Mouse (Mus musculus) heart, adult 9 months (tissue): Measurements from ENCODE around the gene Kcnk13.

Experiments used
- DNase-seq, 2 experiments: peaks; one replicate each; pipeline ENCODE4 v3.0.0; 2022; ENCODE audit warnings: low spot score in 2 of 2

Kcnk13 gene

DNA sequence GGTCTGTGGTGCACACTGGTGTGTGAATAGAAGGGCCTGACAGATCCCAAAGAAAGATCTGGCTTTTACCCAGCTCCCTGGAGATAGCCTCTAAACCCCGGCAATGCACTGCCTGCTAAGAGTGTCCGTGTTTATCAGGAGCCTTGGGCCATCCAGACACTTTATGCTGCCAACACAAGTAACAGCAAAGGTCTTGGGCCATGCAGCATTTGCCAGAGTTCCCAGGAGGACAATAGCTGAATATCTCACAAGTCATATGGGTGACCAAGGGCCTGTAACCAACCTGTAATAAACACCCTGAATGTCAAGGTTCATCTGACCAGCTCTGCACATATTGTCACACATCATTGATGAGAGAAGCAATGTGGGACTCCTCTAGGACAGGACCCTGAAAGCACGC is 123.7 kb downstream of the Kcnk13 start:
- DNase-seq: no peak

DNA sequence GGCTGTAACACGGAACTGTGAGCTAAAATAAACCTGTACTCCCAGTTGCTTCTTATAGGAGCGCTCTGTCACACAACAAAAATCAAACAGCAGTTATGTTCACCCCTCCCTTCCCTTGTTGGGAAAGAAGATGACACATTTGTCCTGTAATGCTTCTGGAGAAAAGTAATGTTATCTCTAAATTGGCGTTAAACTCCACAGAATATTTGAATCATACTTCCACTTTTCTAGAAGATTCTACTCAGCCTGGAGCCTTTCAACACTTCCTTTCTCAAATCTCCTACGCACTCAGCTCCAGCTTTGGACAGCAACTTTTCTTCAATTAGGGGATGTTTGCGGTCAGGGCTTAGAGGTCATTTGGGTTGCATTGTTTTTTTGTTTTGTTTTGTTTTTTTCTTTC is 125.0 kb downstream of the Kcnk13 start:
- DNase-seq: peak; percentile 47 to 58

DNA sequence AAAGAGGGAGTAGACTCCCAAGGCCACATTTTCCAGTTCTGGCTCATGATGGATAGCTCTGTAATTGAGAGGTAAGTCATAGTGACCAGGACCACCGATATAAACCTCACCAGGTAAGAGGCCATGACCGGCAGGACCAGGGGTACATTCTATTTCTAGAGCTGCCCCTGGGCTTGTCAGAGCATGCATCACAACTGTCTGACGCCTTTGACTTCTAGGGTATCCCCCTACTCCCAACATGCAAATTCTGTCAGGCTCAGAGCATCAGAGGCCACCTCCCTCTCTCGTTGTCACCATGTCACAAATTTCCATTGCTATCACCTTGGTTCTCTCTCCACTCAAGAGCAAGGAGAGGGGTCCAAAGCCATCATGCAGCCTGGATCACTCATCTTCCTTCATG is 126.5 kb downstream of the Kcnk13 start:
- no peak for DNase-seq

- no peak for DNase-seq
Measured at GRCm38 (mm10) chr12:100093046-100093445, 128.7 kb downstream of the Kcnk13 start.

DNA sequence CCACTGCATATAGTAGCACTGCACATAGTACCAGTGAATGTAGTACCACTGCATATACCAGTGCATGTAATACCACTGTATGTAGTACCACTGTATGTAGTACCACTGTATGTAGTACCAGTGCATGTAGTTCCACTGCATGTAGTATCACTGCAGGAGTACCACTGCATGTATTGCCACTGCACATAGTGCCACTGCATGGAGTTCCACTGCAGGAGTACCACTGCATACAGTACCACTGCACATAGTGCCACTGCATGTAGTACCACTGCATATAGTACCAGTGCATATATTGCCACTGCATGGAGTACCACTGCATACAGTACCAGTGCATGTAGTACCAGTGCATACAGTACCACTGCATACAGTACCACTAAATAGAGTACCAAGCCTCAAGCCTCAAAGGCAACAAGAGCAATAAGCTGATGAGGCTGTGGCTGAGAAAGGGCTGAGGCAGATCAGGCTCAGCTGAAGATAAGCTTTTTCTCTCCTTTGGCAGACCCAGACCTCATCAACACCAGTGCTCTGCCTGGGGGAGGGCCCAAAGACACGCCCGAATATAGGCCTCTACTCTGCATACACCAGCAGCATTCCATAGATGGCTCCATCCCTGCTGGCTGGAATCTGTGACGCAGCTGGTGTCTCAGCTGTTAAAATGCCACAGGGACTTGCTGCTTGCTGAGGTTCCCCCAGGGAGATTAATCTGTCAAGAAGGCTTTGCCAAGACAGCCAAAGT is 135.8 kb downstream of the Kcnk13 start:
- DNase-seq: no peak

DNA sequence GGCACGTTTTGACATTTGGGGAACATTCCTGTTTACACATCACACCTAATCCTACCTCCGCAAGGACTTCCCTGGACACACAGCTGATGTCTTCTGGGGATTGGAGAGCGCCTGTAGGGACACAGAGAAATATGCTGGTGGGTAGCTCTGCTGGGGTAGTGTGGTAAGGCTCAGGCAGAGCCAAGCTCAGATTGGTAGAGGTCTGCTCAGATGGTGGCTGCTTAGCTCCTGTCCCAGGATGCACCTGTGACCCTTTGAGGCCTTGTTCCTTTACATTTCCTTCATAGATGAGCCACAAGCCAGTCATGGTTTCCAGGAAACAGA is 136.4 kb downstream of the Kcnk13 start:
- DNase-seq: no peak

DNA sequence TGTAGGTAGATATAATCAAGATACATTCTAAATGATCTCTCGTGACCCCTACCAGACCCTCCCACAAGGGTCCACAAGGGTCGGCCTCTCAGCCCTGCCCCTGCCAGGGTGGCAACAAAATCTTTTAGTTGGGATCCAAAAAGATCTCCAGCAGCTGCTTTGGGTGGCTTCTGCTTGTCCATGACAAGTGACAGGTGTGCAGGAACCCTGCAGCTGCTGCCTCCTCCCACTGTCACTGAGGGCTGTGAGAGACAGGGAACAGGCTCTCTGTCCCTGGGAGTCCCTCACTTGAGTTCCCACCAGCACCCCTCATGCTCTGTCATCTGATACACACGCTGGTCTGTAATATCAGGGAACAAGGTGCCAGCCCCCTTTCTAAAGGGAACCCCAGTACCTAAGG is 137.4 kb downstream of the Kcnk13 start:
- no peak for DNase-seq

DNA sequence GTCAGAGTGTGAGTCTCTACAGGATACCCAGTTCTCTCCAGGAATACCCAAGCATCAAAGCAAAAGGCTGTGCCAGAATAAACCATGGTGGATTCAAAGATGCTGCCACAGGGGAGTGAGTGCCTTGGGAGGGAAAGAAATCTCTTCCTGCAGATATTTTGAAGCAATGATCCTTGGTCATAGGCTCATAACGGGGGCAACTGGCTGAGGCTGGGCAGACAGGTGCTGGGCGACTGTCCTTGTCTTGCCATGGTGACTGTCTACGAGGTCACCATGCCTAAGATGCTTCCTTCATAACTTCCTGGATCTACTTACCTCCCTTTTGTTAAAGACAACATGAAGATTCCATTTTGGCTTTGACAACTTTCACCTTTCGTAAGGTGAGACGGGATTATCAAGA is 140.2 kb downstream of the Kcnk13 start:
- DNase-seq: no peak

GRCm38 (mm10) chr12:100106275-100106895 is 142.1 kb downstream of the Kcnk13 start:
- DNase-seq: peak in 1 of 2 experiments; percentile 57

DNA sequence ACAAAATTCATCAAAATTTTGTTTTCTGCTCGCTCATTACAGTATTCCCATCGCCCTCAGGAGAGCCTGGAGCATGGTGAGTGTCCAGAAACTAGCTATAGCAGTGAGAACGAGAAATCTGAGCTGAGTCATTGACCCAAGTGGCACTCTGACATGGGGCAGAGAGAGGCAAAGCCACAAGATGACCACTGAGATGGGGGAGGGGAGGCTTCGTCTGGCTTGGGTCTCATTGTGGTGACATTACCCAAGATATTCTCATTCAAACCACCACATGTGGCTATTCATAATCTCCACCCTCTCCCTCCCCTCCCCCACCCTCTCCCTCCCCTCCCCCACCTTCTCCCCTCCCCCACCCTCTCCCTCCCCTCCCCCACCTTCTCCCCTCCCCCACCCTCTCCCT is 143.1 kb downstream of the Kcnk13 start:
- DNase-seq: no peak

DNA sequence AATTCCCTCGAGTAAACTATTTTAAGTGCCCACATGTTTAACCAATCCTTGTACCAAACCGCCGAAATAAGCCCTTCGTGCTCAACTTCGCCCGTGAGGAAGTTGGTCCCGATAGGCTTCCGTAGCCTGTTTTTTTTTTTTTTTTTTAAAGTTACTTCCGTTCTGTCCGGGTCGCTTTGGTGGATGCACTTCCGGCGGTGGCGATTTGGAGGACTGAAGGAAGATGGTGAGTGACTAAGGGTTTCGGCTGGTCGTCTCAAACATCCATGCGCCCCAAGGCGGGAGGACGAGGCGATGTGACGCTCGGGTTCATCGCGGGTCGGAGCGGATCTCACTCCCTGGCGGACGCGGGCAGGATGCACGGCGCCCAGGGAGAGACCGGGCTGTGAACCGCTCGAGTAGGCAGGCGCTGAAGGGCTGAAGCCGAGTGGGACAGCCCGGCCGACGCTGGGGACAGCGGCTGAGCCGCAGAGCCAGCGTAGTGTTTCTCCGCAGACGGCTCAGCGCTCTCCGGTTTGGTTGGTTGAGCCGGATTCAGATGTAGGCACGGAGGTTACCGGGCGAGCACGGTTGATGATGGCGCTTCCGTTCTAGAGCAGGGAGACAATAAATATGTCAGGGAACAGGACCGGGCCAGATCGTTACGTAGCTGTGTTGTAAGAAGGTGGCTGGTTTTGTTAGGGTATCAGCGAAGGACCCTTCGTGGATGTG is 145.8 kb downstream of the Kcnk13 start, which contains the start of gene Psmc1:
Psmc1 (plus strand) TSS at position 169 of the 711 bp plus-strand sequence.
- peak; percentile 70 to 79 for DNase-seq
